Mouse (Mus musculus) splenic B cell, adult 2 months (primary cell): Measurements from ENCODE around the gene Npvf.
A peak's percentile ranks its signal among the peaks of the same experiment; 100 is the strongest.
"Not testable (repeated sequence)": the region's sequence is repeated elsewhere in the genome, so short reads cannot be mapped to it uniquely, and the experiment has no call there.

Experiments used
- DNase-seq: peaks from one replicate; pipeline ENCODE4 v3.0.0-alpha.2; 2011; ENCODE audit warnings: low read depth, low spot score
- H3K27me3 ChIP-seq: 2 replicates; pipeline ENCODE4 v1.6.1; 2012; ENCODE audit warnings: mild to moderate bottlenecking, low read length, moderate library complexity, mixed read lengths; ENCODE audit not compliant: control insufficient read depth, poor library complexity, insufficient read depth, severe bottlenecking
- H3K36me3 ChIP-seq: 2 replicates; pipeline ENCODE4 v1.6.1; 2012; ENCODE audit warnings: mild to moderate bottlenecking, low read length, moderate library complexity, mixed read lengths; ENCODE audit not compliant: control insufficient read depth, poor library complexity, insufficient read depth, severe bottlenecking

Npvf gene

DNA sequence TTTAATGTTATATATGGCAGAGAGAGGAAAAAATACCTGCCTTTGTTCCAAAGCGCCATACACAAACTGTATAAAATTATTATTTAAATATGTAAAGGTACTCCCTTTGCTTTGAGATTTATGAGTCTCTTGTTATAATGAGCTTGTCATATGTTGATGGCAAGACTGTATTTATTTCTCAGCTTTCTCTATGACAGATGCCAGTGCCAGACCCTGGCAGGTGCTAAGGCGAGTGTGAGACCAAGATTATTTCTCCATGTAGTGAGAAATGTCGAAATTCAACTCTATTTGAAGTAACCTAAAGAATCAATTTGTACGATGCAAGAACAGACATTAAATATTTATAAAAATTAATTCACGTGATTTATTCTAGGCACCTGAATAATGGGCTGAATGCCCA lies 3.8 kb upstream of the Npvf start:
- Histone ChIP-seq H3K36me3 (no peaks in the 10 kb centered on the region), H3K27me3 (no peaks in the 10 kb centered on the region)

DNA sequence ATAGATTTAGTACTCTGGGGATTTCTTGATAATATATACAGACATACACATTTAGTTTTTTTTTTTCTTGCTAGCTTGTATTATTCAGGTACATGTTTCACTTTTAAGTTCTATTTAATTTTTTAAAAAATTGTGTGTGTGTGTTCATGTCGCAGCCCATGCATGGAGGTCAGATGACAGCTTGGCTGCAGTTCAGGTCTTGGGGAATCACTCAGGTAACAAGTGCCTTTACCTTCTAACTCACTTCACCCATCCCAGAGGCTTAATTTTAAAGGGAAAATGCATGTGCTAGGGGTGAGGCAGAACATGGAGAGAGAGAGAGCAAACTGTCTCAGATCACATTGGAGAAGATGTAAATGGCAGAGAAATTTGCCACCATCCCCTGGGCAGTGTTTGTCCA lies 2.2 kb upstream of the Npvf start:
- no peak for DNase-seq
- H3K27me3 ChIP-seq, result no peaks in the 10 kb centered on the region
- H3K36me3 ChIP-seq, result no peaks in the 10 kb centered on the region

More for the DNA sequence above, 3.8 kb upstream of the Npvf start:
- DNase-seq, result no peak

- no peak for DNase-seq
Measured at GRCm38 (mm10) chr6:50655925-50656324, 1.7 kb upstream of the Npvf start.

GRCm38 (mm10) chr6:50647656-50648055 lies 6.6 kb downstream of the Npvf start:
- Histone ChIP-seq H3K27me3 (no peaks in the 10 kb centered on the region), H3K36me3 (no peaks in the 10 kb centered on the region)
- DNase-seq, result no peak

More at GRCm38 (mm10) chr6:50655925-50656324, 1.7 kb upstream of the Npvf start:
- H3K27me3 ChIP-seq, result no peaks in the 10 kb centered on the region
- H3K36me3 ChIP-seq, result no peaks in the 10 kb centered on the region

DNA sequence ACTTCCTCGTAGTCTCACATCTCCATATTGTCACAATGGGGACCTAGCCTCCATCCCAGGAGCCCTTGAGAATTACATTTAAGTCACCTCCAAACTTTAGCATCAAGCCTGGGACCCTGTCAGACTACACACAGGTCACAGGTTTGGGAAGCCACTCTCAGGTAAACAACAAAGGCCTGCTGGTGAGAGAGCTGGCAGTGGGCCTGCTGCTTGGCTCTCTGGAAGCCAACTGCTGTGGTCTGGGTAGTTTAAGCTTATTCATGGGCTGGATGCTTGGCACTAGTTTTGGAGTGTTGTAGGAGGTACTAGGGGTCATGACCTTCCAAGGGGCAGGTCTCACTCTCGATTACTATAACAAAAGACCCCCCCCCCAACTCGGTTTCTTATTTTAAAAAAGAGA lies 7.6 kb downstream of the Npvf start:
- Histone ChIP-seq H3K27me3 (no peaks in the 10 kb centered on the region), H3K36me3 (no peaks in the 10 kb centered on the region)
- DNase-seq, result no peak

DNA sequence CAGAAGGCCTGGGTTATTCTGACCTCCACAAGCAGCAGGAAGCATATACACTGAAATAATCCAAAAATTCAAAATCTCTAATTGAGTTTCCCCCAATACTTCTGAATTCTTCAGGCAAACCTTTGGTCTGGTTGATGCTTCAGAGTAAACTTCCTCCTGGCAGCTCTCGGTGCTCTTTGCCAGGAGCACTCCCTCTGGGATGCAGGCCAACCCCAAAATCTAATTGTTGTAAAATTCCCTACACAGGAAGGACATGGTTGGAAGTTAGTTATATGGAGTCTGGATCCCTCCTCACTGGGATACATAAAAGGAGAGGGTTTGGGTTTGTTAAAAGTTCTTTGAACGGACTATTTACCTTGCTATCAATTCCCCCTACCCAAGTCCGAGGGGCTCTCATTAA lies 9.5 kb downstream of the Npvf start:
- Histone ChIP-seq H3K27me3 (no peaks in the 10 kb centered on the region), H3K36me3 (no peaks in the 10 kb centered on the region)
- no peak for DNase-seq

GRCm38 (mm10) chr6:50641898-50642297 lies 12.3 kb downstream of the Npvf start:
- no peaks in the 10 kb centered on the region for H3K27me3 ChIP-seq

DNA sequence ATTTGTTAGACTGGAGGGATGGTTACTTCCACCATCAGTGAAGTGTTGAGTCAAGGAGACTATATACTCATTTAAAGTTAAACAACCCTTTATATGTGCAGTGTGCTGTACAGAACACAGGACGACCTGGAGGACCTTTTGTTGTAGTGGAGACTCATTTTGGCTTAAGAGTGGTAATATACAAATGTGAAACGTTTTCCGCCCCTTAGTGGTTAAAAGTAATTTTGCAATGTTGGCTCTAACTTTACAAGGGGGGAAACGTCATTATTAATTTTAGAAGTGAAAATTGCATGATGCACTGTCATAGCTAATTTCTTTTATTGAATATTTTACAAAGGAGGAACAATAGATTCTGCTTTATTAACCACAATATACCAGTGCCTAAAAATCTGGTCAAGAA lies 13.9 kb downstream of the Npvf start:
- Histone ChIP-seq H3K36me3 (no peaks in the 10 kb centered on the region), H3K27me3 (no peaks in the 10 kb centered on the region)
- DNase-seq, result no peak

More at GRCm38 (mm10) chr6:50641898-50642297, 12.3 kb downstream of the Npvf start:
- H3K36me3 ChIP-seq, result no peaks in the 10 kb centered on the region
- no peak for DNase-seq

- H3K36me3 ChIP-seq, result no peaks in the 10 kb centered on the region
- DNase-seq, result no peak
- no peaks in the 10 kb centered on the region for H3K27me3 ChIP-seq
Measured at GRCm38 (mm10) chr6:50639656-50640055, 14.6 kb downstream of the Npvf start.

GRCm38 (mm10) chr6:50626170-50626569 lies 28.1 kb downstream of the Npvf start:
- H3K36me3 ChIP-seq, H3K27me3 ChIP-seq, DNase-seq: not testable (repeated sequence)

GRCm38 (mm10) chr6:50618273-50618672 lies 36.0 kb downstream of the Npvf start:
- not testable (repeated sequence) for H3K27me3 ChIP-seq, DNase-seq, H3K36me3 ChIP-seq

DNA sequence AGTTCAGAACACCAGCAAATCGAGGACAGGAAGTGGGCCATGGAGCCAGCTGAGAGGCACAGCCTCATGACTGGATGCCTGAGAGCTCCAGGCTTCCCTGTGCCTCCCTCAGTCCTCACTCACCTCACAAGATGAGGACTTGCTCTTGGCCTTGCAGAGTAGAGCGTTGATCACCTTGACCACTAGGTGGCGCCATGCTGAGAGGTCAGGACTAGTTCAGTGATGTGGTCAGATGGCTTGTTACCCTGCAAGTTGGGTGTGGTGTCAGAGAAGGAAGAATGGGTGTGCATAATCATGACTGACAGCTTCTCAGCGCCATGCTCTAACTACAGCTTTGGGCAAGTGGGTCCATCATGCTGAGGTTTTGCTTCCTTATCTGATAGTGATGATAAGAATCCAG lies 52.6 kb downstream of the Npvf start:
- peak; percentile 86 for DNase-seq
- no peaks in the 10 kb centered on the region for H3K27me3 ChIP-seq

More for the DNA sequence above, 52.6 kb downstream of the Npvf start:
- no peaks in the 10 kb centered on the region for H3K36me3 ChIP-seq
